In genomic region chr8:54163505-54163904, GRCm38 (mm10) we compare ENCODE assay signal across 8 mouse cellular contexts.
DNase-seq lines count a peak whose midpoint lies in the region; ATAC-seq and TF ChIP-seq lines count a peak whose summit lies in the region.

No protein-coding gene starts in this region.

- 0 out of 2 replicates have a peak overlapping the region, but pooled peaks have one; percentile 18 for H3K4me2 ChIP-seq in midbrain, postnatal 0 days (ENCODE audit: low read depth, low read length, poor library complexity, severe bottlenecking)

- peaks cover 2% of the 10 kb centered on the region; the same call in 1 of the 2 replicates for H3K36me3 ChIP-seq in heart, adult 2 months (ENCODE audit: control insufficient read depth, insufficient read depth, low read length)
- H3K36me3 ChIP-seq in midbrain, postnatal 0 days (ENCODE audit: insufficient read depth, low read length) = no peaks in the 10 kb centered on the region

- intact Hi-C loops in heart, adult 2 months (cut with DNase I) = no loop called here
- intact Hi-C loops in heart, postnatal 36 days (cut with DNase I) = no loop called here

- H3K27me3 ChIP-seq in heart, adult 2 months (ENCODE audit: control insufficient read depth, insufficient read depth, low read length) = no peaks in the 10 kb centered on the region
- H3K27me3 ChIP-seq in midbrain, postnatal 0 days (ENCODE audit: insufficient read depth, low read length) = no peaks in the 10 kb centered on the region

- TF ChIP-seq CTCF in heart, adult 2 months (IDR thresholded peaks at IDR 0.05) = no peak
- no peak for TF ChIP-seq CTCF in midbrain, postnatal 0 days (IDR thresholded peaks at IDR 0.05)

- no peaks in the 10 kb centered on the region for H3K9me3 ChIP-seq in midbrain, postnatal 0 days (ENCODE audit: low read length)

- no peak overlapping the region; the same call in 1 of the 2 replicates for H3K9ac ChIP-seq in heart, adult 2 months (ENCODE audit: low read depth, low read length)
- H3K9ac ChIP-seq in midbrain, postnatal 0 days (replicated peaks; ENCODE audit: low read length, poor library complexity, severe bottlenecking) = no peak overlapping the region

- H3K27ac ChIP-seq in heart, adult 2 months = peak overlapping the region; percentile 29; the same call in 1 of the 2 replicates
- H3K27ac ChIP-seq in midbrain, postnatal 0 days (ENCODE audit: low read depth, low read length) = no peak overlapping the region

- DNase-seq in heart, adult 2 months = no peak
- DNase-seq in heart, postnatal 36 days = no peak
- peak; percentile 83 for DNase-seq in embryo, embryonic 10.5 days (ENCODE audit: low spot score)
- DNase-seq in midbrain, postnatal 0 days (ENCODE audit: low spot score) = peak; percentile 30
- DNase-seq in left cerebral cortex, adult 11 months (ENCODE audit: low spot score) = no peak
- no peak for DNase-seq in layer of hippocampus, postnatal 36 days
- no peak for DNase-seq in urinary bladder, postnatal 4 days (ENCODE audit: low spot score in 2 of 2)

- peaks cover 1% of the 10 kb centered on the region for H3K4me1 ChIP-seq in heart, adult 2 months (ENCODE audit: control insufficient read depth, insufficient read depth, low read length)
- H3K4me1 ChIP-seq in midbrain, postnatal 0 days (ENCODE audit: insufficient read depth, low read length) = no peaks in the 10 kb centered on the region

- peak; percentile 93 to 95 for ATAC-seq in hematopoietic stem cell, adult 5-6 weeks (replicated peaks in 1 of 2; ENCODE audit: insufficient read depth in 1 of 2, low FRiP score in 2 of 2, low TSS enrichment in 1 of 2, low read depth in 1 of 2, poor library complexity in 2 of 2, severe bottlenecking in 2 of 2)
- ATAC-seq in midbrain, postnatal 0 days (ENCODE audit: low FRiP score) = no peak

- TF ChIP-seq POLR2A in heart, adult 2 months (IDR thresholded peaks at IDR 0.05; ENCODE audit: insufficient read depth, low read depth, low read length) = no peak

- 19% methylated on average over 5 of the region's 5 CpGs for WGBS in heart, adult 2 months
- WGBS in midbrain, postnatal 0 days = 4% methylated on average over 5 of the region's 5 CpGs

- H3K79me2 ChIP-seq in heart, adult 2 months (replicated peaks; ENCODE audit: control insufficient read depth, insufficient read depth, low read length) = no peaks in the 10 kb centered on the region

- no peak for TF ChIP-seq EP300 in heart, adult 2 months (IDR thresholded peaks at IDR 0.05; ENCODE audit: insufficient read depth, low read depth, low read length)

- no peak overlapping the region; the same call in 1 of the 2 replicates for H3K4me3 ChIP-seq in heart, adult 2 months
- no peak overlapping the region for H3K4me3 ChIP-seq in midbrain, postnatal 0 days (ENCODE audit: low read depth, low read length)

Comparison
In these comparisons a context has a peak if more than half of its experiments do, and no peak if none do; other contexts are left out.
1. DNase-seq: peak in embryo, embryonic 10.5 days (single experiment) and midbrain, postnatal 0 days (single experiment); none in heart, adult 2 months (0 of 2), heart, postnatal 36 days (0 of 2), left cerebral cortex, adult 11 months (single experiment), layer of hippocampus, postnatal 36 days (0 of 2) and urinary bladder, postnatal 4 days (0 of 2).